Mouse (Mus musculus): ENCODE results near the gene Sipa1l1. TPM values are rescaled to one million over a fixed set of nuclear protein-coding genes. Genes with fewer than 3 reads are reported as not detected.

The Sipa1l1 gene
- polyA plus RNA-seq, 1 experiment from 2014 or later: 17.2 TPM

DNA sequence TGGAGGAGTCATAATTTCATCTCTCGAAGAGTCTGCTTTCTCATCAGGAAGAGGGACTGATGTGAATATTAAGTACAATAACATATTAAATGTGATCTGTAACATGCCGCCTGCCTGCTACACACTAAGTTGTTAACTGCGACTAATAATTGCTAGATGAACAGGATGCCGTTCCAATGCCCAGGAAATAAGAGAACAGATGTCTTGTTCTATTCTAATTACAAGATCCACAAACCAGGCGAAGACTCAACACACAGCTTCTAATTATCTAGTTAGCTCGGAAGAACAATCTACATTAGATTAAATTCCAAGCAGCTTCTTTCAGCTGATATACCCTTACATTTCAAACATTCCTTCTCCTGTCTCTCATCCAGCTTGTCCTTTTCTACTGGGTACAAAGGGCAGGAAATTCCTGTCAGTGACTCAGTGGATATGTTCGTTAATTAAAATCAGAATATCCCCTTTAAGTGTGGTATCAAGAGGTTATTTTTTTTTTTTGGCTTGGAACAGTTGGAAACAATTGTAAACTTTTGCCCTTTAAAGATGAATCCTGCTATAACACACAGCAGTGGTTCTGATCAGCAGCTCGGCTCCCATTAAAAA is 20.7 kb upstream of the Sipa1l1 start:
- no peaks in the 10 kb centered on the region for H3K36me3 ChIP-seq (ENCODE audit: control insufficient read depth, insufficient read depth, low read length)
- H3K9me3 ChIP-seq (ENCODE audit: control insufficient read depth, low read length): no peaks in the 10 kb centered on the region
- no peaks in the 10 kb centered on the region for H3K27me3 ChIP-seq (ENCODE audit: control insufficient read depth, insufficient read depth, low read length)
- H3K4me3 ChIP-seq (ENCODE audit: low read depth, low read length): no peak overlapping the region
- 62% methylated on average over 8 of the region's 8 CpGs for WGBS
- ATAC-seq (ENCODE audit: low read depth): no peak
- H3K27ac ChIP-seq (ENCODE audit: low read depth, low read length): no peak overlapping the region
- H3K9ac ChIP-seq (replicated peaks; ENCODE audit: low read depth, low read length): no peak overlapping the region
- H3K4me1 ChIP-seq (ENCODE audit: control insufficient read depth, insufficient read depth, low read length): no peaks in the 10 kb centered on the region
- H3K4me2 ChIP-seq (ENCODE audit: low read depth, low read length): no peak overlapping the region

DNA sequence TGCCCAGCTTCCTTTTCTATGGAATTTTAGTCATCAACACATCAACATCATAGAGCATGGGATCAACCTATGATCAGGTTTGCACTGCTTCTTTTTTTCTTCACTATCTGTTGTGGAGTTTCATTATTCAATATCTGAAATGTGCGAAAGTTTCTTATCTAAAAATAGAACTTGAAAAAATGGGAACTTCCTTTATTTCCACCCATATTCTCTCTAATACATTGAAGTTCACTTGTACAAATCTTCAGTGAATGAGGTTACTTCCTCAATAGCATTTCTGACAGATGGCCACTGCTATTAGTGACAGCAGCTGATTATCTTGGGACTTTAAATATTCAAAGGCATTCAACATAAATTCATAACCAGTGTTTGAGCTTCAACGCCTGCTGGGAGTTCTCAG is 18.1 kb upstream of the Sipa1l1 start:
- H3K36me3 ChIP-seq (ENCODE audit: control insufficient read depth, insufficient read depth, low read length): no peaks in the 10 kb centered on the region
- no peak overlapping the region for H3K27ac ChIP-seq (ENCODE audit: low read depth, low read length)
- H3K4me2 ChIP-seq (ENCODE audit: low read depth, low read length): no peak overlapping the region
- no peak overlapping the region for H3K9ac ChIP-seq (replicated peaks; ENCODE audit: low read depth, low read length)
- H3K4me3 ChIP-seq (ENCODE audit: low read depth, low read length): no peak overlapping the region
- 85% methylated on average over 2 of the region's 2 CpGs for WGBS
- no peaks in the 10 kb centered on the region for H3K9me3 ChIP-seq (ENCODE audit: control insufficient read depth, low read length)
- no peaks in the 10 kb centered on the region for H3K27me3 ChIP-seq (ENCODE audit: control insufficient read depth, insufficient read depth, low read length)
- no peaks in the 10 kb centered on the region for H3K4me1 ChIP-seq (ENCODE audit: control insufficient read depth, insufficient read depth, low read length)
- no peak for ATAC-seq (ENCODE audit: low read depth)

DNA sequence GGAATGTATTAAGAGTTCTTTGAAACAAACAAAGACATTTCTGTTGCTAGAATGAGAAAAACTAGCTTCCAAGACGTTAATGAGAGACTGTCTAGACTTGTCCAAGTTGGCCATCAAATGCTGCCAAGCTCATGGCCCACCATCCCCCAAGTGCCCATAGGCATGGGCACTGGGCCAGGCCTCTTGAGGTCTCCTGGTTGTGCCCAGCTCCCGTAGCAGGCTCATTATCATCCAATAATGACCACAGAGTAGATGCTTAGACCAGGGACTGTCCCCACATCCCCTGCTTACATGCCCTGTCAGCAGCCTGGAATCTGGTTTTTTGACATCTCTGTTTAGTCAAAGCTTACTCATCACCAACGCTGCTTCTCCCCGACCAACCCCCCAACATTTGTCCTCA is 14.6 kb upstream of the Sipa1l1 start:
- Histone ChIP-seq H3K27ac (ENCODE audit: low read depth, low read length) (no peak overlapping the region), H3K4me1 (ENCODE audit: control insufficient read depth, insufficient read depth, low read length) (no peaks in the 10 kb centered on the region), H3K4me2 (ENCODE audit: low read depth, low read length) (no peak overlapping the region), H3K4me3 (ENCODE audit: low read depth, low read length) (no peak overlapping the region), H3K36me3 (ENCODE audit: control insufficient read depth, insufficient read depth, low read length) (no peaks in the 10 kb centered on the region), H3K9ac (replicated peaks; ENCODE audit: low read depth, low read length) (no peak overlapping the region), H3K9me3 (ENCODE audit: control insufficient read depth, low read length) (no peaks in the 10 kb centered on the region), H3K27me3 (ENCODE audit: control insufficient read depth, insufficient read depth, low read length) (no peaks in the 10 kb centered on the region)
- ATAC-seq (ENCODE audit: low read depth): no peak
- 87% methylated on average over 4 of the region's 4 CpGs for WGBS

DNA sequence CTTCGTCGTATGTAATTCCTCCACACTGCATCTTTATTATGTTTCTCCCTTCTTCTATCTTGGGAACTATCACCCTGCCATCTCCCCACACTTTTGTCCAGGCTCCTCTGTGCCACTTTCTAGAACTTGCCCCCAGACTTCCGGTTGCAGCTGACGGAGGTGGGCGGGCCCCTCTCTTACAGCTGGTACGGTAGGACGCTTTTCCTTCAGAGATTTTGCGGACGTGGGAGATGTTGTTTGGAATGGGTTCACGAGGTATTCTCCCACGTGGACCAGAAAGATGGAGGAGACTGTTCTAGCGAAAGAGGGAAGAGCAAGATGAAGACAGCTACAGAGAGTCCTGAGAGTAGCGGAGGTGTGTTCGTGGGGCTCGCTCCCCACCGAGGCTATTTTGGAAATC is 10.6 kb upstream of the Sipa1l1 start:
- Histone ChIP-seq H3K27ac (ENCODE audit: low read depth, low read length) (no peak overlapping the region), H3K4me3 (ENCODE audit: low read depth, low read length) (no peak overlapping the region), H3K27me3 (ENCODE audit: control insufficient read depth, insufficient read depth, low read length) (no peaks in the 10 kb centered on the region), H3K4me2 (ENCODE audit: low read depth, low read length) (no peak overlapping the region), H3K36me3 (ENCODE audit: control insufficient read depth, insufficient read depth, low read length) (no peaks in the 10 kb centered on the region), H3K9me3 (ENCODE audit: control insufficient read depth, low read length) (no peaks in the 10 kb centered on the region), H3K9ac (replicated peaks; ENCODE audit: low read depth, low read length) (no peak overlapping the region), H3K4me1 (ENCODE audit: control insufficient read depth, insufficient read depth, low read length) (no peaks in the 10 kb centered on the region)
- WGBS: 94% methylated on average over 16 of the region's 16 CpGs
- no peak for ATAC-seq (ENCODE audit: low read depth)

DNA sequence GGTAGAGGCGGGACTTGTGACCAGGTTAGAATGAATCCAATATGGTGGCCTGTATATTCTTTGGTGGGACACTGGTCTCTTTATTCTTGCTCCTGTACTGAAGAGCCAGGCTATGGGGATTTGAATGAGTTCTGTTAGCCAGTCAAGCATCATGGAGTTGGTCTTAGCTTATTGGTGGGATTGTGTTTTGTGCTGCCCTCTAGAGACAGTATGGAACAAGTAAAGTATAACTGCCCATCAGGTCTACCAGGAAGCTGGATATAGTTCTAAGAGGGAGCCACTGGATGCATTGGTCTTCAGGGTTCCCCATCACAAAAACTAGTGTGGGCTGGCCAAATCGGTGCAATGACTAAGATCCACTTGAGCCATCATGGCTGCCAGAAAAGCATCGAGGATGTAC is 9.7 kb upstream of the Sipa1l1 start:
- H3K4me2 ChIP-seq (ENCODE audit: low read depth, low read length): no peak overlapping the region
- no peak overlapping the region for H3K4me3 ChIP-seq (ENCODE audit: low read depth, low read length)
- no peaks in the 10 kb centered on the region for H3K27me3 ChIP-seq (ENCODE audit: control insufficient read depth, insufficient read depth, low read length)
- H3K27ac ChIP-seq (ENCODE audit: low read depth, low read length): no peak overlapping the region
- no peaks in the 10 kb centered on the region for H3K9me3 ChIP-seq (ENCODE audit: control insufficient read depth, low read length)
- 97% methylated on average over 3 of the region's 3 CpGs for WGBS
- H3K9ac ChIP-seq (replicated peaks; ENCODE audit: low read depth, low read length): no peak overlapping the region
- no peak for ATAC-seq (ENCODE audit: low read depth)
- no peaks in the 10 kb centered on the region for H3K4me1 ChIP-seq (ENCODE audit: control insufficient read depth, insufficient read depth, low read length)
- H3K36me3 ChIP-seq (ENCODE audit: control insufficient read depth, insufficient read depth, low read length): no peaks in the 10 kb centered on the region

DNA sequence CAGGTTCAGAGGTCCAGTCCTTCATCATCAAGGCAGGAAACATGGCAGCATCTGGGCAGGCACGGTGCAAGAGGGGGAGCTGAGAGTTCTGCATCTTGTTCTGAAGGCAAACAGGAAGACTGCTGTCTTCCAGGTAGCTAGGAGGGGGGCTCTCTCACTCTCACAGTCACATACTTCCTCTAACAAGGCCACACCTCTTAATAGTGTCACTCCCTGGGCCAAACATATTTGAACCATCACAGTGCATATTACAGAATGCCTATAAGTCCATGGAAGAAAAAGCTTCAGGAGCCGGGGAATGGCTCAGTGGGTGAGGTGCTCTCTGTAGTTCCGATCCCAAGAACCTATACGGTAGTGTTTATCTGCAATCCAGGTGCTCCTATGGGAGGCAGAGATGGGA is 3.5 kb upstream of the Sipa1l1 start:
- H3K36me3 ChIP-seq (ENCODE audit: control insufficient read depth, insufficient read depth, low read length): no peaks in the 10 kb centered on the region
- peaks cover 7% of the 10 kb centered on the region; the same call in 1 of the 2 replicates for H3K4me1 ChIP-seq (ENCODE audit: control insufficient read depth, insufficient read depth, low read length)
- no peak overlapping the region for H3K27ac ChIP-seq (ENCODE audit: low read depth, low read length)
- ATAC-seq (ENCODE audit: low read depth): no peak
- H3K27me3 ChIP-seq (ENCODE audit: control insufficient read depth, insufficient read depth, low read length): no peaks in the 10 kb centered on the region
- WGBS: 77% methylated on average over 4 of the region's 4 CpGs
- no peaks in the 10 kb centered on the region for H3K9me3 ChIP-seq (ENCODE audit: control insufficient read depth, low read length)
- no peak overlapping the region for H3K4me3 ChIP-seq (ENCODE audit: low read depth, low read length)
- H3K4me2 ChIP-seq (ENCODE audit: low read depth, low read length): no peak overlapping the region
- no peak overlapping the region for H3K9ac ChIP-seq (replicated peaks; ENCODE audit: low read depth, low read length)

DNA sequence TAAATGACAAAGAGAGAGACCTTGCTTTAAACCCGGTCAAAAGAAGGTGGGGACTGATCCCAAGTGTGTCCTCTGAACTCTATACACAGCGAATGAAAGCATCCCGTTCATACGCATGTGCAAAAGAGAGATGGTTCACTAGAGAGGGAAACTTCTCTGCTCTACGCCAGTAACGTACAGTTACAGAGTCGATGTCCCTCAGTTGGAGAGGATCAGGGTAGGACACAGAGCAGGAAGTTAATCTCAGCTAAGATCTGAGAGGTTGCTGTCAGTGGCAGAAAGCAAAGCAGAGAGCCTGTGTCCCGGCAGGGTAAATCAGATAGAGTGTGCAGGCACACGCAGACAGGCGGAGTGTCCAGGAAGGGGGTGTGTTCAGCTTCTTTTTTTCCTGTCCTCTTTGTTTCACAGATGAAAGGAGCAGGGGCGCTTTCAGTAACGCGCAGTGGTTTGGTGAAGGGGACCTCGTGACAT is 3.0 kb upstream of the Sipa1l1 start:
- peak overlapping the region; percentile 21; the same call in 1 of the 2 replicates for H3K4me2 ChIP-seq (ENCODE audit: low read depth, low read length)
- WGBS: 20% methylated on average over 14 of the region's 14 CpGs
- no peaks in the 10 kb centered on the region for H3K9me3 ChIP-seq (ENCODE audit: control insufficient read depth, low read length)
- H3K27ac ChIP-seq (ENCODE audit: low read depth, low read length): no peak overlapping the region
- ATAC-seq (ENCODE audit: low read depth): no peak
- H3K4me1 ChIP-seq (ENCODE audit: control insufficient read depth, insufficient read depth, low read length): peaks cover 12% of the 10 kb centered on the region; the same call in 1 of the 2 replicates
- no peaks in the 10 kb centered on the region for H3K27me3 ChIP-seq (ENCODE audit: control insufficient read depth, insufficient read depth, low read length)
- no peak overlapping the region for H3K9ac ChIP-seq (replicated peaks; ENCODE audit: low read depth, low read length)
- H3K36me3 ChIP-seq (ENCODE audit: control insufficient read depth, insufficient read depth, low read length): no peaks in the 10 kb centered on the region
- no peak overlapping the region for H3K4me3 ChIP-seq (ENCODE audit: low read depth, low read length)

DNA sequence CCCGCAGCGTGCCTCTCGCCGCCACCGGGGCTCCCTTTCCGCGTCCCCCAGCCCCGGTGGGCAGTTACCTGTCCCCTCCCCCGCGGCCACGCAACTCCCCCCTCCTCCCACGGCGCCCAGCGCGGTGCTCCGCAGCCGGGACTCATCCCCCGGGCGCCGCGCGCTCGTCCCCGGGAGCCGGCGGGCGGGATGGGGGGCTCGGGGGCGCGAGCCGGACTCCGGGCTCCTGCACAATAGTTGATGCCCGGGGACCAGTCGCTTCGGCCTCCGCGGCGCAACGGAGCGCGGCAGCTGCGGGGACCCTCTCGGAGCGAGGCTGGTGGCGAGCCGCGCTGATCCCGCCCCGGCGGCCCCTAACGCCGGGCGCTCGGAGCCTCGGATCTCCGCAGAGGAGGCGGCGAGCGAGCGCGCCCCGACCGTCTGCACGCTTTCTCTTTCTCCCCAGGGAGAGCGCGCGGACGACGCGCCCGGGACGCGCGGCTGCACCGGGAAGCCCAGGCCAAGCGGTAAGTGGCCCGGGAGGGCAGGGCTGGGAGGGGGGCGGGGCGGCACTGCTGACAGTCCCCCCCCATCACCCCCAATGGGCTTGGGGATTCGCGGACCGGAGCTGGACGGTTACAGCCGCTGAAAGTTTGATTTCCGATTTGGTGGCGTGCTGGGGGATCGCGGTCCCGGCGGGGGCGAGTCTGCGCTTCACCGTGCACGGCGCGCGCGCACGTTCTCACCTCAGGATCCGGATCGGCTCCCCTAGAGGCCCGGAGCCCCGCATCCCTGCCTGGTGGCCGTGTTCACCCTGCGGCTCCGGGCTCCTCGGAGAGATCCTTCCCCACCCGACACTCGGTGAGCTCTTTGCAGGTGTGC is 681 bp downstream of the Sipa1l1 start:
- Histone ChIP-seq H3K4me1 (ENCODE audit: control insufficient read depth, insufficient read depth, low read length) (peaks cover 14% of the 10 kb centered on the region; the same call in 1 of the 2 replicates), H3K9me3 (ENCODE audit: control insufficient read depth, low read length) (no peaks in the 10 kb centered on the region), H3K27ac (ENCODE audit: low read depth, low read length) (peak overlapping the region; percentile 88), H3K27me3 (ENCODE audit: control insufficient read depth, insufficient read depth, low read length) (no peaks in the 10 kb centered on the region), H3K9ac (replicated peaks; ENCODE audit: low read depth, low read length) (peak overlapping the region; percentile 86), H3K4me2 (ENCODE audit: low read depth, low read length) (peak overlapping the region; percentile 96), H3K4me3 (ENCODE audit: low read depth, low read length) (peak overlapping the region; percentile 82), H3K36me3 (ENCODE audit: control insufficient read depth, insufficient read depth, low read length) (no peaks in the 10 kb centered on the region)
- under 1% methylated on average over 68 of the region's 109 CpGs for WGBS
- ATAC-seq (ENCODE audit: low read depth): peak; percentile 61

Data from neural tube, embryonic 14.5 days (tissue).